Mouse (Mus musculus): ENCODE results near the gene Adprm. TPM values are rescaled to one million over a fixed set of nuclear protein-coding genes. Genes with fewer than 3 reads are reported as not detected.

The Adprm gene
- total and polyA plus RNA-seq, 2 experiments from 2014 or later: 15.6 to 29.5 TPM

DNA sequence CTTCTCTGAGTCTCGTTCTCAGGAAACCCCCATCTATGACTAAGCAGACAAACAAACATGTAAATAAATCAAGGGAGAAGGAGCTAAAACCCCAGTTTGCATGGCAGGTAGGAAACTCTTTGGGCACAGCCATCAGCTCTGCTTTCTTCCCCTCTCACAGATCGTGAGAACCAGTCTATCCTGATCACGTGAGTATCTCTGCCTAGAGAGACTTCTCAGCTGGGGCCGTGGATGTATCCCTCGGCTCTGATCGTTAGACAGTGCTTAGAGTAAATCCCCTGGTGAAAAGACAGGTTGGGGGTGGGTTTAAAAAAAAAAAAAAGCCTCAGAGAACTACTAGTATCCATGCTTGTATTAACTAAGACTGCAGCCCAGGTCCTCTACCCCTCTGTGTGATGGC is 30.8 kb upstream of the Adprm start:
- no peak overlapping the region for H3K4me2 ChIP-seq (ENCODE audit: low read depth, low read length)
- H3K9me3 ChIP-seq (ENCODE audit: low read length): no peaks in the 10 kb centered on the region
- no peak overlapping the region for H3K27ac ChIP-seq
- H3K4me1 ChIP-seq (ENCODE audit: insufficient read depth, low read length): 0 out of 2 replicates have a peak, but pooled peaks cover 5% of the 10 kb centered on the region
- no peaks in the 10 kb centered on the region for H3K36me3 ChIP-seq (ENCODE audit: insufficient read depth, low read length)
- DNase-seq (ENCODE audit: low spot score): no peak
- WGBS: 78% methylated on average over 6 of the region's 6 CpGs
- no peak for TF ChIP-seq CTCF (IDR thresholded peaks at IDR 0.05; ENCODE audit: low read depth)
- H3K27me3 ChIP-seq (ENCODE audit: insufficient read depth, low read length): peaks cover 13% of the 10 kb centered on the region; the same call in 1 of the 2 replicates
- no peak overlapping the region for H3K9ac ChIP-seq (replicated peaks; ENCODE audit: low read length)
- no peak for ATAC-seq
- no peak overlapping the region for H3K4me3 ChIP-seq (ENCODE audit: low read length)

GRCm38 (mm10) chr11:67082793-67083192 is 30.4 kb upstream of the Adprm start:
- Histone ChIP-seq H3K4me1 (ENCODE audit: insufficient read depth, low read length) (0 out of 2 replicates have a peak, but pooled peaks cover 5% of the 10 kb centered on the region), H3K9me3 (ENCODE audit: low read length) (no peaks in the 10 kb centered on the region), H3K4me3 (ENCODE audit: low read length) (no peak overlapping the region), H3K27ac (no peak overlapping the region), H3K36me3 (ENCODE audit: insufficient read depth, low read length) (no peaks in the 10 kb centered on the region), H3K27me3 (ENCODE audit: insufficient read depth, low read length) (peaks cover 13% of the 10 kb centered on the region; the same call in 1 of the 2 replicates), H3K4me2 (ENCODE audit: low read depth, low read length) (no peak overlapping the region), H3K9ac (replicated peaks; ENCODE audit: low read length) (no peak overlapping the region)
- 87% methylated on average over 13 of the region's 13 CpGs for WGBS
- ATAC-seq (no peak), DNase-seq (ENCODE audit: low spot score) (no peak)
- TF ChIP-seq CTCF (IDR thresholded peaks at IDR 0.05; ENCODE audit: low read depth): no peak

DNA sequence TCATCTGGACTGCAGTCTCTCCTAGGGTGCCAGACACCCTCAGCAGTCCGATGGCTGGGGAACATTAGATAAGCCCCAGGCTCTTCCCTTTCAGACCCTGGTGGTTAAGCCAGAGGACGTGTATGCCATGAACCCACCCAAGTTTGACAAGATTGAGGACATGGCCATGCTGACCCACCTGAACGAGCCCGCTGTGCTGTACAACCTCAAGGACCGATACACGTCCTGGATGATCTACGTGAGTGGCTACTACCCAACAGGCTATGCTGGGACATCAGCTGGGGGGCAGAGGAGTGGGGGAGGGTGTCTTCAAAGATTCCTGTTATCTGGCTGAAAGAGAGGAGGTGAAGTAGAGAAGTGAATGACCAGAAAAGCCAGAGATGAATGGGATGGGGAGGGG is 29.8 kb upstream of the Adprm start:
- 0 out of 2 replicates have a peak, but pooled peaks cover 5% of the 10 kb centered on the region for H3K4me1 ChIP-seq (ENCODE audit: insufficient read depth, low read length)
- no peaks in the 10 kb centered on the region for H3K9me3 ChIP-seq (ENCODE audit: low read length)
- peaks cover 13% of the 10 kb centered on the region; the same call in 1 of the 2 replicates for H3K27me3 ChIP-seq (ENCODE audit: insufficient read depth, low read length)
- DNase-seq (ENCODE audit: low spot score) (no peak), ATAC-seq (no peak)
- no peak overlapping the region for H3K9ac ChIP-seq (replicated peaks; ENCODE audit: low read length)
- no peaks in the 10 kb centered on the region for H3K36me3 ChIP-seq (ENCODE audit: insufficient read depth, low read length)
- TF ChIP-seq CTCF (IDR thresholded peaks at IDR 0.05; ENCODE audit: low read depth): no peak
- WGBS: 89% methylated on average over 7 of the region's 7 CpGs
- no peak overlapping the region for H3K27ac ChIP-seq
- no peak overlapping the region for H3K4me2 ChIP-seq (ENCODE audit: low read depth, low read length)
- no peak overlapping the region for H3K4me3 ChIP-seq (ENCODE audit: low read length)

- peaks cover 13% of the 10 kb centered on the region; the same call in 1 of the 2 replicates for H3K27me3 ChIP-seq (ENCODE audit: insufficient read depth, low read length)
- H3K9me3 ChIP-seq (ENCODE audit: low read length): no peaks in the 10 kb centered on the region
- no peak overlapping the region for H3K9ac ChIP-seq (replicated peaks; ENCODE audit: low read length)
- H3K4me3 ChIP-seq (ENCODE audit: low read length): no peak overlapping the region
- no peaks in the 10 kb centered on the region for H3K36me3 ChIP-seq (ENCODE audit: insufficient read depth, low read length)
- H3K27ac ChIP-seq: no peak overlapping the region
- ATAC-seq: no peak
- H3K4me1 ChIP-seq (ENCODE audit: insufficient read depth, low read length): 0 out of 2 replicates have a peak, but pooled peaks cover 5% of the 10 kb centered on the region
- TF ChIP-seq CTCF (IDR thresholded peaks at IDR 0.05; ENCODE audit: low read depth): no peak
- H3K4me2 ChIP-seq (ENCODE audit: low read depth, low read length): no peak overlapping the region
- 15% methylated on average over 10 of the region's 11 CpGs for WGBS
- DNase-seq (ENCODE audit: low spot score): no peak
Observed at GRCm38 (mm10) chr11:67081125-67081649, 28.8 kb upstream of the Adprm start.

- TF ChIP-seq CTCF (IDR thresholded peaks at IDR 0.05; ENCODE audit: low read depth): peak; percentile 82
- Histone ChIP-seq H3K27me3 (ENCODE audit: insufficient read depth, low read length) (peaks cover 13% of the 10 kb centered on the region; the same call in 1 of the 2 replicates), H3K9ac (replicated peaks; ENCODE audit: low read length) (no peak overlapping the region), H3K9me3 (ENCODE audit: low read length) (no peaks in the 10 kb centered on the region), H3K4me2 (ENCODE audit: low read depth, low read length) (0 out of 2 replicates have a peak overlapping the region, but pooled peaks have one; percentile 0), H3K4me1 (ENCODE audit: insufficient read depth, low read length) (0 out of 2 replicates have a peak, but pooled peaks cover 5% of the 10 kb centered on the region), H3K36me3 (ENCODE audit: insufficient read depth, low read length) (no peaks in the 10 kb centered on the region), H3K27ac (no peak overlapping the region), H3K4me3 (ENCODE audit: low read length) (no peak overlapping the region)
- peak; percentile 68 for ATAC-seq
- peak; percentile 84 for DNase-seq (ENCODE audit: low spot score)
- 7% methylated on average over 3 of the region's 3 CpGs for WGBS
Observed at GRCm38 (mm10) chr11:67080168-67080567, 27.8 kb upstream of the Adprm start.

GRCm38 (mm10) chr11:67079740-67080139 is 27.3 kb upstream of the Adprm start:
- Histone ChIP-seq H3K27me3 (ENCODE audit: insufficient read depth, low read length) (peaks cover 13% of the 10 kb centered on the region; the same call in 1 of the 2 replicates), H3K36me3 (ENCODE audit: insufficient read depth, low read length) (no peaks in the 10 kb centered on the region), H3K4me2 (ENCODE audit: low read depth, low read length) (0 out of 2 replicates have a peak overlapping the region, but pooled peaks have one; percentile 0), H3K9ac (replicated peaks; ENCODE audit: low read length) (no peak overlapping the region), H3K4me3 (ENCODE audit: low read length) (no peak overlapping the region), H3K9me3 (ENCODE audit: low read length) (no peaks in the 10 kb centered on the region), H3K27ac (no peak overlapping the region), H3K4me1 (ENCODE audit: insufficient read depth, low read length) (0 out of 2 replicates have a peak, but pooled peaks cover 5% of the 10 kb centered on the region)
- TF ChIP-seq CTCF (IDR thresholded peaks at IDR 0.05; ENCODE audit: low read depth): no peak
- ATAC-seq (peak; percentile 22), DNase-seq (ENCODE audit: low spot score) (peak; percentile 16)
- WGBS: 55% methylated on average over 11 of the region's 11 CpGs

GRCm38 (mm10) chr11:67078888-67079287 is 26.5 kb upstream of the Adprm start:
- no peak overlapping the region for H3K9ac ChIP-seq (replicated peaks; ENCODE audit: low read length)
- ATAC-seq (no peak), DNase-seq (ENCODE audit: low spot score) (no peak)
- H3K36me3 ChIP-seq (ENCODE audit: insufficient read depth, low read length): no peaks in the 10 kb centered on the region
- H3K27me3 ChIP-seq (ENCODE audit: insufficient read depth, low read length): peaks cover 9% of the 10 kb centered on the region; the same call in 1 of the 2 replicates
- 95% methylated on average over 6 of the region's 6 CpGs for WGBS
- no peak overlapping the region for H3K4me2 ChIP-seq (ENCODE audit: low read depth, low read length)
- H3K4me3 ChIP-seq (ENCODE audit: low read length): no peak overlapping the region
- no peak for TF ChIP-seq CTCF (IDR thresholded peaks at IDR 0.05; ENCODE audit: low read depth)
- no peak overlapping the region for H3K27ac ChIP-seq
- H3K9me3 ChIP-seq (ENCODE audit: low read length): no peaks in the 10 kb centered on the region
- 0 out of 2 replicates have a peak, but pooled peaks cover 5% of the 10 kb centered on the region for H3K4me1 ChIP-seq (ENCODE audit: insufficient read depth, low read length)

All from hindbrain, postnatal 0 days (tissue).